Mouse (Mus musculus): ENCODE measurements around the gene Ppil2. TPM values are rescaled to one million over a fixed set of nuclear protein-coding genes. Genes with fewer than 3 reads are reported as not detected.

Ppil2 gene
- polyA plus RNA-seq, 1 experiment from 2014 or later: 71.9 TPM

DNA sequence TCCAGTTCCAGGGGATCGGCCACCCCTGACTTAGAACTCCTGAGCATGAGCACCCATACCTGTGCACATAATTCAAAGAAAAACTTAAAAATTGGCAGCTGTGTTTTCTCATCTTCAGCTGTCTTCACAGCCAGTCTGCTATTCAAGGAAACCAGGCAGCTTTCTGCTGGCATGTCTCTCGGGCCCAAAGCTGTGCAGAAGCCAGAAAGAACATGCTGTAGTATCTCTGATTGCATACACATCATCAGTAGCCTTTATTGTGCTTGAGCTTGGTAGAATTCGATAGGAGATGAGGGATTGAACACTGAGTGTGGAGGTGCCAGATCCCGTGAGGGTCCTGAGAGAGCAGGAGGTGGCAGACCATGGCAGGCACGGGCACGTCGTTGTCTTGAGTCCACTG, 38.1 kb downstream of the Ppil2 start:
- no peak for ATAC-seq
- 90% methylated on average over 7 of the region's 7 CpGs for WGBS
- Histone ChIP-seq H3K4me1 (replicated peaks; ENCODE audit: control insufficient read depth, insufficient read depth, low read length) (0 out of 2 replicates have a peak, but pooled peaks cover 2% of the 10 kb centered on the region), H3K9ac (ENCODE audit: low read depth, low read length) (no peak overlapping the region), H3K4me3 (ENCODE audit: low read depth, low read length) (no peak overlapping the region), H3K4me2 (replicated peaks; ENCODE audit: low read depth) (no peak overlapping the region), H3K9me3 (ENCODE audit: control insufficient read depth) (0 out of 2 replicates have a peak, but pooled peaks cover 6% of the 10 kb centered on the region), H3K36me3 (ENCODE audit: control insufficient read depth, insufficient read depth) (no peaks in the 10 kb centered on the region), H3K27ac (ENCODE audit: low read depth, low read length) (no peak overlapping the region), H3K27me3 (replicated peaks; ENCODE audit: control insufficient read depth, insufficient read depth, low read length) (no peaks in the 10 kb centered on the region)
- TF ChIP-seq CTCF (IDR thresholded peaks at IDR 0.05; ENCODE audit: low read depth): no peak

DNA sequence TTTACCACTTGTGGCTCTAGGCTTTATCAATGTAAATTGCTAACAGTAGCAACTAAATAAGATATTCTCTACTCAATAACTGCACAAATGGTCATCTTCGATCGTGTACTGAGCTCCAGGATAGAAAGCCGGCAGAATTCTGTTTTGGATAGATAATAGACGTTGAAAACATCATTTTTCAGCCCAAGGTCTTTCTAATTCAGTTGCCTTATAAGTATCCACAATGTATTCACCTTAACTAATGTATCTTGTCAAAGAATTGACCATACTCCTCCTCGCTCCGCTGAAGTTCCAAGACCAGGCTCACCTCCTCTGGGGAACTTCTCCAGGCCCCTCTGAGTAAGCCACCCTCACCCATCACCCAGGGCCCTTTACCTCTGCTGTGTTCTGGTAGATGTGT, 40.3 kb downstream of the Ppil2 start:
- H3K27me3 ChIP-seq (replicated peaks; ENCODE audit: control insufficient read depth, insufficient read depth, low read length): no peaks in the 10 kb centered on the region
- H3K4me1 ChIP-seq (replicated peaks; ENCODE audit: control insufficient read depth, insufficient read depth, low read length): 0 out of 2 replicates have a peak, but pooled peaks cover 2% of the 10 kb centered on the region
- WGBS: 40% methylated on average over 6 of the region's 6 CpGs
- no peak overlapping the region for H3K9ac ChIP-seq (ENCODE audit: low read depth, low read length)
- TF ChIP-seq CTCF (IDR thresholded peaks at IDR 0.05; ENCODE audit: low read depth): no peak
- ATAC-seq: no peak
- H3K9me3 ChIP-seq (ENCODE audit: control insufficient read depth): 0 out of 2 replicates have a peak, but pooled peaks cover 2% of the 10 kb centered on the region
- H3K36me3 ChIP-seq (ENCODE audit: control insufficient read depth, insufficient read depth): no peaks in the 10 kb centered on the region
- H3K4me2 ChIP-seq (replicated peaks; ENCODE audit: low read depth): peak overlapping the region; percentile 95
- H3K4me3 ChIP-seq (ENCODE audit: low read depth, low read length): peak overlapping the region; percentile 72
- no peak overlapping the region for H3K27ac ChIP-seq (ENCODE audit: low read depth, low read length)

GRCm38 (mm10) chr16:17069511-17070443, 41.3 kb downstream of the Ppil2 start, which contains the start of gene Ypel1:
Ypel1 (plus strand) TSS chr16:17069696.
- under 1% methylated on average over 68 of the region's 76 CpGs for WGBS
- TF ChIP-seq CTCF (IDR thresholded peaks at IDR 0.05; ENCODE audit: low read depth): peak; percentile 67
- no peaks in the 10 kb centered on the region for H3K9me3 ChIP-seq (ENCODE audit: control insufficient read depth)
- 0 out of 2 replicates have a peak, but pooled peaks cover 2% of the 10 kb centered on the region for H3K4me1 ChIP-seq (replicated peaks; ENCODE audit: control insufficient read depth, insufficient read depth, low read length)
- H3K27me3 ChIP-seq (replicated peaks; ENCODE audit: control insufficient read depth, insufficient read depth, low read length): no peaks in the 10 kb centered on the region
- ATAC-seq: peak; percentile 89
- no peak within 1 kb of the TSS; the same call in 1 of the 2 replicates for H3K27ac ChIP-seq (ENCODE audit: low read depth, low read length)
- H3K9ac ChIP-seq (ENCODE audit: low read depth, low read length): peak within 1 kb of the TSS; percentile 60
- H3K36me3 ChIP-seq (ENCODE audit: control insufficient read depth, insufficient read depth): no peaks in the 10 kb centered on the region
- peak within 1 kb of the TSS; percentile 95 for H3K4me2 ChIP-seq (replicated peaks; ENCODE audit: low read depth)
- H3K4me3 ChIP-seq (ENCODE audit: low read depth, low read length): peak within 1 kb of the TSS; percentile 72

GRCm38 (mm10) chr16:17067552-17067951, 43.5 kb downstream of the Ppil2 start:
- 88% methylated on average over 2 of the region's 2 CpGs for WGBS
- H3K27me3 ChIP-seq (replicated peaks; ENCODE audit: control insufficient read depth, insufficient read depth, low read length): no peaks in the 10 kb centered on the region
- ATAC-seq: no peak

DNA sequence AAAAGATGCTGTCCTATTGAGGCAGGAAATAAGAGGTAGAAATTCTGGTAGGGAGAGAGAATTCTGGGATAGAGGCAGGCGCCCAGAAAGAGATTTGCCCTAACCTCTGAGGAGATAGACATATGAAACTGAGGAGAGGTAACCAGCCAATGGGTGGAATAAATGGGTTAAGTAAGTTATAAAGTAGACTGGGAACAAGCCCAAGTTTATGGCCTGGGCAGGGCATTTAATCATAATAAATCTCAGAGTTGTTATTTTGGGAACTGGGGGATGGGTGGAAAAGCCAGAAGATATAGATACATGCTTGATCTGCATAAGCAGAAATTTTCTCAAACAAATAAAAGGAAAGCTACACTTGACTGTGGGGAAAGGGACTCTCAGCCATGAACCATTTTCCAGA, 48.7 kb downstream of the Ppil2 start:
- no peak overlapping the region for H3K4me2 ChIP-seq (replicated peaks; ENCODE audit: low read depth)
- H3K36me3 ChIP-seq (ENCODE audit: control insufficient read depth, insufficient read depth): no peaks in the 10 kb centered on the region
- no peak overlapping the region for H3K9ac ChIP-seq (ENCODE audit: low read depth, low read length)
- H3K27me3 ChIP-seq (replicated peaks; ENCODE audit: control insufficient read depth, insufficient read depth, low read length): no peaks in the 10 kb centered on the region
- no peak overlapping the region for H3K27ac ChIP-seq (ENCODE audit: low read depth, low read length)
- H3K4me3 ChIP-seq (ENCODE audit: low read depth, low read length): no peak overlapping the region
- no peaks in the 10 kb centered on the region for H3K9me3 ChIP-seq (ENCODE audit: control insufficient read depth)
- 0 out of 2 replicates have a peak, but pooled peaks cover 4% of the 10 kb centered on the region for H3K4me1 ChIP-seq (replicated peaks; ENCODE audit: control insufficient read depth, insufficient read depth, low read length)
- 36% methylated on average over 1 of the region's 1 CpGs for whole genome bisulfite sequencing
- no peak for TF ChIP-seq CTCF (IDR thresholded peaks at IDR 0.05; ENCODE audit: low read depth)
- no peak for ATAC-seq

More at GRCm38 (mm10) chr16:17067552-17067951, 43.5 kb downstream of the Ppil2 start:
- no peak overlapping the region for H3K27ac ChIP-seq (ENCODE audit: low read depth, low read length)
- no peak overlapping the region for H3K4me2 ChIP-seq (replicated peaks; ENCODE audit: low read depth)
- no peak for TF ChIP-seq CTCF (IDR thresholded peaks at IDR 0.05; ENCODE audit: low read depth)
- no peaks in the 10 kb centered on the region for H3K9me3 ChIP-seq (ENCODE audit: control insufficient read depth)
- no peak overlapping the region for H3K9ac ChIP-seq (ENCODE audit: low read depth, low read length)
- H3K4me1 ChIP-seq (replicated peaks; ENCODE audit: control insufficient read depth, insufficient read depth, low read length): 0 out of 2 replicates have a peak, but pooled peaks cover 4% of the 10 kb centered on the region
- no peaks in the 10 kb centered on the region for H3K36me3 ChIP-seq (ENCODE audit: control insufficient read depth, insufficient read depth)
- H3K4me3 ChIP-seq (ENCODE audit: low read depth, low read length): no peak overlapping the region

- Histone ChIP-seq H3K4me2 (replicated peaks; ENCODE audit: low read depth) (no peak overlapping the region), H3K4me1 (replicated peaks; ENCODE audit: control insufficient read depth, insufficient read depth, low read length) (no peaks in the 10 kb centered on the region), H3K9me3 (ENCODE audit: control insufficient read depth) (no peaks in the 10 kb centered on the region), H3K9ac (ENCODE audit: low read depth, low read length) (no peak overlapping the region), H3K27ac (ENCODE audit: low read depth, low read length) (no peak overlapping the region), H3K27me3 (replicated peaks; ENCODE audit: control insufficient read depth, insufficient read depth, low read length) (no peaks in the 10 kb centered on the region), H3K36me3 (ENCODE audit: control insufficient read depth, insufficient read depth) (no peaks in the 10 kb centered on the region), H3K4me3 (ENCODE audit: low read depth, low read length) (no peak overlapping the region)
- WGBS: 74% methylated on average over 3 of the region's 3 CpGs
- TF ChIP-seq CTCF (IDR thresholded peaks at IDR 0.05; ENCODE audit: low read depth): no peak
- no peak for ATAC-seq
These were observed 55.5 kb downstream of the Ppil2 start for GRCm38 (mm10) chr16:17055584-17055983.

All from intestine, postnatal 0 days (tissue).